18 mouse cellular contexts compared by ENCODE assay signal in the genomic region with DNA sequence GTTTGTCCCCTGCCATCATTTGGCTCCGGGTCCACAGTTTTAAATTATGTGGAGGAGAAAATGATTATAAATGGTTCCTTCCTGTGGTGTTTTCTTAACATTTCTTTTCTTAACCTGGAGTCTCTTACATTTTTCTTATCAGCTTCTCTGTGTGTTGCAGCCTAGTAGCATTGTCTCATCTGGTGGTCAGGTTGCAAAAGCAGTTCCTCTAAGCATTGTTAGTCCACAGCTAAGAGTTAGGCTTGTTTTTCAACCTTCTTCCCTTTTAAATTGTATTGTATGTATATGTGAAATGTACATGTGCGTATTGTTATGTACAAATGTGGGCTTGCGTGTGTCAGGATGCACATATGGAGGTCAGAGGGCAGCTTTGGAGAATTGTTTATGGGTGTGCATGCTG.
"Had no signal": no experiment of that assay in that cellular context is flagged by ENCODE, and none has a peak within 500 bp of the region (broad histone marks: within the 10 kb centered on the region; RNA-seq: fewer than 3 reads in every experiment).

No protein-coding gene starts in this region.

- DNase-seq: lung, adult 18-20 months; lung, embryonic 14.5 days; lung, postnatal 10 days; lung, postnatal 4 days; midbrain, embryonic 14.5 days; right cerebral cortex, postnatal 14 days; thymus, adult 2 months; thymus, postnatal 25 days; thymus, postnatal 4 days had no signal

- H3K27ac ChIP-seq: liver, embryonic 15.5 days; midbrain, embryonic 10.5 days; midbrain, embryonic 12.5 days; neural tube, embryonic 13.5 days; neural tube, embryonic 15.5 days; stomach, embryonic 15.5 days; stomach, postnatal 0 days had no signal

- H3K27me3 ChIP-seq: liver, embryonic 15.5 days; midbrain, embryonic 12.5 days; neural tube, embryonic 13.5 days; neural tube, embryonic 15.5 days; stomach, embryonic 15.5 days had no signal

- H3K4me1 ChIP-seq: liver, embryonic 15.5 days; midbrain, embryonic 10.5 days; midbrain, embryonic 12.5 days; neural tube, embryonic 13.5 days; neural tube, embryonic 15.5 days; stomach, embryonic 15.5 days had no signal

- H3K9ac ChIP-seq: liver, embryonic 15.5 days; lung, embryonic 14.5 days; midbrain, embryonic 12.5 days; neural tube, embryonic 13.5 days; neural tube, embryonic 15.5 days; stomach, embryonic 15.5 days had no signal

- ATAC-seq: midbrain, embryonic 16.5 days had no signal

- H3K4me2 ChIP-seq: liver, embryonic 15.5 days; lung, embryonic 14.5 days; midbrain, embryonic 12.5 days; neural tube, embryonic 13.5 days; neural tube, embryonic 15.5 days; stomach, embryonic 15.5 days had no signal

- H3K4me3 ChIP-seq: liver, embryonic 15.5 days; midbrain, embryonic 10.5 days; midbrain, embryonic 12.5 days; myocyte; neural tube, embryonic 13.5 days; neural tube, embryonic 15.5 days; stomach, embryonic 15.5 days had no signal

- H3K36me3 ChIP-seq: liver, embryonic 15.5 days; midbrain, embryonic 10.5 days; midbrain, embryonic 12.5 days; neural tube, embryonic 13.5 days; neural tube, embryonic 15.5 days; stomach, embryonic 15.5 days had no signal

- H3K9me3 ChIP-seq: liver, embryonic 15.5 days; midbrain, embryonic 10.5 days; midbrain, embryonic 12.5 days; neural tube, embryonic 13.5 days; neural tube, embryonic 15.5 days; stomach, embryonic 15.5 days had no signal
